Mouse (Mus musculus) olfactory bulb, adult 2 months (tissue): ENCODE data around the gene Ano5.

Experiments used
- CTCF ChIP-seq: fragments of 200-500 bp; IDR thresholded peaks from 2 replicates; pipeline ENCODE4 v1.5.1; 2012; ENCODE audit warnings: low read depth, mild to moderate bottlenecking, low read length, moderate library complexity; ENCODE audit not compliant: insufficient read depth
- POLR2A ChIP-seq: fragments of 200-500 bp; IDR thresholded peaks from 2 replicates; pipeline ENCODE4 v1.6.1; 2012; ENCODE audit warnings: mild to moderate bottlenecking, low read depth, low read length, moderate library complexity; ENCODE audit not compliant: insufficient read depth

- TF ChIP-seq CTCF (no peak), POLR2A (no peak)
Measured at GRCm38 (mm10) chr7:51499396-51499795, 11.4 kb upstream of the Ano5 start.
